Mouse (Mus musculus) layer of hippocampus, adult 18-20 months (tissue): ENCODE data around the gene Ccdc148. TPM values are rescaled to one million over a fixed set of nuclear protein-coding genes. Genes with fewer than 3 reads are reported as not detected.

Experiments used
- DNase-seq, 2 experiments: peaks; one replicate each; pipeline ENCODE4 v3.0.0; 2022; ENCODE audit warnings: low spot score in 2 of 2
- total RNA-seq, 2 experiments: library from RNA; stranded (reverse); gene quantifications; 2 replicates each; pipeline ENCODE4 v1.2.3; 2021

The Ccdc148 gene
- total RNA-seq, 2 experiments from 2014 or later, result 14.6 to 15.8 TPM

DNA sequence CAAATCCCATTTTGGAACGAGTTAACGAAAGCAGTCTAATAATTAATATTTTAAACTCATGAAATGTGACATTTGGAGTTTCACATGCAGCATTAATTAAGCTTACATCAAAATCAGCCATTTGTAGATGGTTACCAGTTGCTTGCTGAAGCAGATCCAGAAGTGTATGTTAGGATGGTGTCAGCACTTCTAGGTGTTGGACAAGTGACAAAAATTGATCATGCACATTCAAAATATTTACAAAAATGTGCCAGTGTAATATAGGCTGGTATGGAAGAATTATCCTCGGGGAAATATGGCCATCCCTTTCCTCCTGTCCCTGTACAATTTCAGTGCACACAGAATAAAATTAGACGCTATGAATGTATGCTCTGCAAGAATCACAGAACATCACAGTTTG, 370.1 kb downstream of the Ccdc148 start:
- no peak for DNase-seq

DNA sequence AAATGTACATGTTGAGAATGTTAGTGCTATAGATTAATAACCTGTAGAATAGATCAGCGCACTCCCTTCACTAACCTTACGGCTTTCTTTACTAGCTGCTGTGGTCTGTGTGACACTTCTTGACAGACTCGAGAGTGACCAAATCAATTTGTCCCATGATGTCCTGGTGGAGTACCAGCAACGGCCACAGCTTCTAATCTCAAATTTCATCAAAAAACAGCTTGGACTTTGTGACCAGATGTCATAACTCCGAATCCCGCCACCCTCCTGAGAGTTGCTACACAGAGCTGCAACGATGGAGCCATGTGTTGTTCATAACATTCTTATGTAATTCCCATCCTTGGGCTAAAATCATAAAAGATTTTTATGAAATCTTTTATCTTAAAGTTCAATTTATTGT, 370.5 kb downstream of the Ccdc148 start:
- no peak for DNase-seq

DNA sequence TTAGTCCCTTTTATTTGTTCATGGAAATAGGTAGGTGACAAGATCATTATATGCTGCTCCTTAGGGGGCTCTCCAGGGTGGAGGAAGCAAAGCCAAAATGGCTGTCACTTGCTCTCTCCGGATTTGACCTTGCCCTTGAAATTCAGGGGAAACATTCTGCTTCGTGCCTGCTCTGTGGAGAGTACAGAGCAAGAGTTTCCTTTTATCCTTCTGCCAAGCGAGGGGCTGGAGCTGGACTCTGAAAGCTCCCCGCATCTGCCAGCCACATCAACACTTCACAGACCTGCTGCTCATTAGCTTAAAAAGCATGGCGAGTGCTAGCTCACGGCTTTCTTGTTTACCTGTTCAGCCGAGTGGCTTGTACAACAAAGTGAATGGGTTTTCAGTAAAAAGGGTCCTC, 373.1 kb downstream of the Ccdc148 start:
- DNase-seq, result no peak

DNA sequence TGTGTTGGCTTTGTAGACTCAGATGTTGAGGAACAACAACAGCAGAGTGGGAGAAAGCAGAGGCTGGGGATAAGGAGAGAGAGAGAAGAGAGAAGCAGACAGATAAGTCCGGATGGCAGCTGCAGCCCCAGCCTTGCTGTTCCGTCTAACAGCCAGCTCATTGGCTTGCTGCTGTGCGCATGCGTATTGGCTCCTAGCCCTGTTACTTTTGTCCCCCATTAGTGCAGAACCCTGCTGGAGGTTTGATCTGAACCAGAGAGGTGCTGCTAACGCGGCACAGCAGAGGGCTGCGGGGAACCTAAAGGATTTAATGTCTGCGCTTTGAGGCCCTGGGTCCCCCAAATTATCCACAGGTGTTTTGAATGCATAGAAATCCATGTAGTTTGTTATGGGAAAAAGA, 373.8 kb downstream of the Ccdc148 start:
- DNase-seq, result no peak

DNA sequence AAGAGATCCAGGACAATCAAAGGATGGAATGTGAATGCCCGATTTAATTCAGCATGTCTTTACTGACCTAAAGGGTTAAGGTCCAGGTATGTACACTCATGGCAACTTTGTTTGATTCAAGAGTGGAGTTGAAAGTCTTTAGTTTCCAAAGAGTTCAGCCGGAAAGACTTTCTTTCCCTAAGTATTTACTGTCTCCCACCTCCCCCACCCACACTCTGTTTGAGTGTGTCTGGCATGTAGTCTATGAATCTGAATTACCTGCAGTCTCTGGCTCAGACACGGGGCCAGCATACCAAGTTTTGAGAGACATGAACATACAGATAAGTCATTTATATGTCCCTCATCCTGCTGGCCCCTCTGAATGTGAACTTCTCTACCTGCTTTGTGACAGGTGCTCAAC, 374.3 kb downstream of the Ccdc148 start:
- DNase-seq, result no peak

DNA sequence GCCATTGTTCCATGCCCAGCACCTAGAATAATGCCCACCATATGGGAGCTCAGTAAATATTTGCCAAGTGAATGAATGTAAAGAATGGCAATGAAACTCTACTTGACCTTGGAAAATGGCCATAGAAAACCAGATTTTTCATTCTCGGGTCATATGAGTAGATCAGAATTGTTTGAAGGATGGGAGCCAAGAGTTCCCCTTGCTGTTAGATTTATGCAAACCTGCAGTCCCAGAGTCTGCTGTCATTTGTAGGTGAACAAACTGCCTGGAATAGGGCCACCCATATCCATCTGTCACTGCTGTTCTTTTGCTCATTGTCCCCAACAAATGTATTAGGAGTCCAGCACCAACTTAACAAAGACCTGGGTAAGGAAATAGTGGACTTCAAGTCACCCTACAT, 377.0 kb downstream of the Ccdc148 start:
- DNase-seq, result peak in 1 of 2 experiments; percentile 33

DNA sequence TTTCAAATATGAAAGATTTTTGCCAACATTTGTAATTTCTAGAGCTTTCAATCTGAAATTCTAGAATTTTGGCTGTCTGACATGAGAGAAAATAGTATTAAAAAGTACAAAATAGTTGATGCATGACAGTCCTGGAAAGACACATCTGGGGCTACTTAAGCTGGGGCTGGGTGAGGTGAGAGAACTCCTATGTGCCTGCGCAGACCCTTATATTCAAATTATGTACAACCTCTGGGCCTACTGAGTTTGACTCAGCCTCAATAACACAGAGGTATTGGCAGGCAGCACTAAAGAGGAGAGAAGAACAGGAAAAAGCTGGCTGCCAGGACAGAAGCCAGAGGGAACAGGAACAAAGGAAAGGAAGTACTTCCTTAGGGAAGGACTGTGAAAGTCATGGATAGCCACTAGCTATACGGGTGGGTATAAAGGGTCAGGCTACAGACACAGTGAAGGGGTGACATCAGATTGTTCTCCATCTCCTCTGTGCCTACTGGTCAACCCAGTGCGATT, 381.4 kb downstream of the Ccdc148 start:
- DNase-seq, result no peak

DNA sequence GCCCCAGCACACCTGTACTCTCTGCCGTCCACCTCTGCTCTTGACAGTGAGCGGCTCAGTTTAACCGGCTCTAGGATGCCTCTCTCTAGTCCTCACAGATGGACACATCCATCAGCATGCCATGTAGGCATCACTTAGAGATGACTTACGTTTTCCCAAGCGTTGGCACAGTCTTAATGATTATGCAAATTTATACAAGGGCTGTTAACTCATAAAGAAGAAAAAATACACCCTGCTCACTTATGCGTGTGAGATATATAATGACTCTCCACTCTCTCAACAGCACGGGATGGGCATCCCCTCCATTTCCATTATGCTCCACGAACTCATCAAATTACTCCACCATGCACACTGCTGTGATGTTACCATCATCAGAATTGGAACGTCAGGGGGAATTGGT, 386.6 kb downstream of the Ccdc148 start:
- DNase-seq, result peak in 1 of 2 experiments; percentile 14

Other genes starting within 250 kb of the Ccdc148 start
- gene Pkp4, start 167 bp upstream of the Ccdc148 start, total RNA-seq, result 100 to 1,000 TPM; 332 to 342 TPM